Mouse (Mus musculus) liver, postnatal 0 days (tissue): ENCODE measurements at regions not wholly inside any gene's neighbourhood (a gene's known extent, or its start where the extent isn't known, plus 50 kb on each side); places are given as distances from the start of the nearest gene placed in this dataset.

ENCODE experiments used
- CTCF ChIP-seq: sonication (generic); IDR thresholded peaks from 2 replicates; pipeline ENCODE4 v1.5.1; 2016; ENCODE audit warnings: antibody characterized with exemption, low read depth
- EP300 ChIP-seq: IDR thresholded peaks from 2 replicates; pipeline ENCODE4 v1.6.1; 2016; ENCODE audit warnings: antibody characterized with exemption, low read depth, mild to moderate bottlenecking

GRCm38 (mm10) chr8:10702248-10702647 is 306.0 kb downstream of the Irs2 start:
- TF ChIP-seq EP300 (no peak), CTCF (no peak)
